Mouse (Mus musculus): ENCODE data around the gene Kcnn4. TPM values are rescaled to one million over a fixed set of nuclear protein-coding genes. Genes with fewer than 3 reads are reported as not detected.

Kcnn4 gene
- polyA plus RNA-seq, 1 experiment from 2014 or later, result 3.0 TPM

DNA sequence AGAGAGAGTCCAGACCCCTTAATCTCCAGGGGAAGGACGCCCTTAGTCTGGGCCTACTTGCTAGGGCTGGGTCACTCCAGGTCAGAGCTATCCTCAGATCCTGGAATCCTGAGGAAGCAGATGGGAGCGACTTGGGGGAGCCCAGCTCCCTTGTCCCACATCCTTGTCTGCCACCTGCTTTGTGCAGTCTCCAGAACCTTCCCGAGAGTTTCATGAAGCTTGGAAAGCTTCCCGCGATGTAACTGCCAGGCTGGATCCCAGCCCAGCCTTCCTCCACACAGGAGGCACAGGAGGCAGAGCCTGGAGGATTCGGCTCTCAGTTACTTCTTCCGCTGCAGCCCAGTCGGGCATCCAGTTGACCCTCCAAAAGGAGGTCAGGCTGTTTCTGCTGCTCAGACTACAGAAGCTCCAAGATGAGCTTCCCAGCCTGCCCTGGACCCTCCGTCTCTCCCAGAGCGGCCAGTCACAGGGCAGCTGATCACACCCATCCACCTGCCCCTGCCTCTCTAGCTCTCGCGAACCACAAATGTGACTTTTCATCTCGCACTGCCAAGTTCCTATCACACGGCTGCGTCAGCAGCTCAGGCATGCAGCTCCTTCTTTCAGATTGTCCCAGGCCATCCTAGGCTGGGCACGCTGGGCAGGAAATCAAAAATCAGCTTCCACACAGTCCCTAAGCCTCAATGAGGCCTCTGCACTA lies 59.5 kb downstream of the Kcnn4 start:
- H3K4me2 ChIP-seq (replicated peaks; ENCODE audit: low read depth, low read length), result no peak overlapping the region
- H3K4me1 ChIP-seq (ENCODE audit: control insufficient read depth, insufficient read depth, low read length), result 0 out of 2 replicates have a peak, but pooled peaks cover 3% of the 10 kb centered on the region
- peaks cover 5% of the 10 kb centered on the region; the same call in 1 of the 2 replicates for H3K9me3 ChIP-seq (ENCODE audit: control insufficient read depth, low read depth, low read length)
- no peak overlapping the region for H3K9ac ChIP-seq (replicated peaks; ENCODE audit: low read depth, low read length)
- 62% methylated on average over 16 of the region's 16 CpGs for WGBS
- no peaks in the 10 kb centered on the region for H3K36me3 ChIP-seq (ENCODE audit: control insufficient read depth, insufficient read depth, low read length)
- 0 out of 2 replicates have a peak, but pooled peaks cover 7% of the 10 kb centered on the region for H3K27me3 ChIP-seq (ENCODE audit: control insufficient read depth, insufficient read depth, low read length)
- no peak for ATAC-seq (ENCODE audit: insufficient number of reproducible peaks, insufficient read depth, low FRiP score, low read depth)
- no peak overlapping the region for H3K27ac ChIP-seq (ENCODE audit: low read length)
- H3K4me3 ChIP-seq (ENCODE audit: low read depth, low read length), result no peak overlapping the region

DNA sequence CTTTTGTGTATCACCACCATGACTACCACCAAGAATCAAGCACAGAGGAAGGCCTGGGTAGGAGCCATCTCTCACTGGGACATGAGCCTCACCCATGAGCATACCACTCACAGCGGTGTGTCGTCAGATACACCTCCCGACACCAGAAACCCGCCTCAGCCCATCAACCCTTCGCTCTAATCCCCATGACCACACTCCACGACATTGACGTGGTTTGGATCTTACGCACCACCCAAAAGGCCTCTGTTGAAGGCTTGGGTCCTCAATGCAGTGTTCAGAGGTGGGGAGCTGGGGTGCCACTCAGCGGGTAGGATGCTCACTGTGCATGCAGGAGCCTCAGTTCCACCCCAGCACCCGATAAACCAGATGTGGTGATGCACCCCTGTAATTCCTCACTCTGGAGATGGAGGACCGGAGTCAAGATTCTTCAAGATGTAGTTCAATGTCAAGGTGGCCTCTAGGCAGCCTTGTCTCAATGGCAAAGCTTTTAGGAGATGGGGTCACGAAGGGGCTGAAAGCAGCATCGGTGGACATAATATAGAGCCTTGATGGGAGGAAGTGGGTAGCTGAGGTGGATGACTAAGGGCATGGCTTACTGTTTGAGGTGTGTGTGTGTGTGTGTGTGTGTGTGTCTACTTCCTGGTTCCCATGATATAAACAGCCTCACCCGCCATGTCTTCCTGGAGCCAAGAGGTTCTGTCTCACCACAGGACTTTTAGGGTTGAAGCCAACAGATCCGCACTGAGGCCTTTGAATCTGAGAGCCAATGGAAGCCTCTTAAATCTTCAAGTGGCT lies 60.7 kb downstream of the Kcnn4 start:
- Histone ChIP-seq H3K27me3 (ENCODE audit: control insufficient read depth, insufficient read depth, low read length) (0 out of 2 replicates have a peak, but pooled peaks cover 7% of the 10 kb centered on the region), H3K36me3 (ENCODE audit: control insufficient read depth, insufficient read depth, low read length) (no peaks in the 10 kb centered on the region), H3K9ac (replicated peaks; ENCODE audit: low read depth, low read length) (no peak overlapping the region), H3K4me3 (ENCODE audit: low read depth, low read length) (no peak overlapping the region), H3K4me2 (replicated peaks; ENCODE audit: low read depth, low read length) (no peak overlapping the region), H3K4me1 (ENCODE audit: control insufficient read depth, insufficient read depth, low read length) (0 out of 2 replicates have a peak, but pooled peaks cover 3% of the 10 kb centered on the region), H3K27ac (ENCODE audit: low read length) (no peak overlapping the region), H3K9me3 (ENCODE audit: control insufficient read depth, low read depth, low read length) (peaks cover 5% of the 10 kb centered on the region; the same call in 1 of the 2 replicates)
- 90% methylated on average over 15 of the region's 15 CpGs for WGBS
- no peak for ATAC-seq (ENCODE audit: insufficient number of reproducible peaks, insufficient read depth, low FRiP score, low read depth)

DNA sequence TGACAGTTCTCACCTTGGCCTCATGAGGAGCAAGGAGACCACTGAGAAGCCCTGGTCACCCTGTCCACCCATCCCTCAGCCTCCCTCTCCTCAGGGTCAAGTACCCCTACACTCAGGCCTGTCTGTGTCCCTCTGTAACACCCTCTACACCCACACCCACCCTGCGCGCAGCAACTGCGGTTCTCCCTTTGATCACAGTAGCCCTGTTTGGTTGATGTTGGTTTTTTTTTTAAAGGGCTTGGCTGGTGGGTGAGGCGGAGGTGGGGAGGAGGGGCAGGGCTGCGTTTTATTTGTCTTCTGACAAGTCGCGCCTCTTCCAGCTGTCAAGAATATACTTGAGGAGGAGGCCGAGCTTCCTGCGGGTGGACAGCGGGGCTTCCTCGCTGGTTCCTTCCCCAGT lies 61.6 kb downstream of the Kcnn4 start:
- no peaks in the 10 kb centered on the region for H3K36me3 ChIP-seq (ENCODE audit: control insufficient read depth, insufficient read depth, low read length)
- H3K9me3 ChIP-seq (ENCODE audit: control insufficient read depth, low read depth, low read length), result peaks cover 5% of the 10 kb centered on the region; the same call in 1 of the 2 replicates
- H3K4me3 ChIP-seq (ENCODE audit: low read depth, low read length), result no peak overlapping the region
- WGBS, result 43% methylated on average over 11 of the region's 11 CpGs
- H3K9ac ChIP-seq (replicated peaks; ENCODE audit: low read depth, low read length), result no peak overlapping the region
- no peak overlapping the region for H3K27ac ChIP-seq (ENCODE audit: low read length)
- ATAC-seq (ENCODE audit: insufficient number of reproducible peaks, insufficient read depth, low FRiP score, low read depth), result 0 out of 2 replicates have a peak, but pooled peaks have one; percentile 23
- H3K27me3 ChIP-seq (ENCODE audit: control insufficient read depth, insufficient read depth, low read length), result 0 out of 2 replicates have a peak, but pooled peaks cover 7% of the 10 kb centered on the region
- no peak overlapping the region for H3K4me2 ChIP-seq (replicated peaks; ENCODE audit: low read depth, low read length)
- H3K4me1 ChIP-seq (ENCODE audit: control insufficient read depth, insufficient read depth, low read length), result 0 out of 2 replicates have a peak, but pooled peaks cover 3% of the 10 kb centered on the region

DNA sequence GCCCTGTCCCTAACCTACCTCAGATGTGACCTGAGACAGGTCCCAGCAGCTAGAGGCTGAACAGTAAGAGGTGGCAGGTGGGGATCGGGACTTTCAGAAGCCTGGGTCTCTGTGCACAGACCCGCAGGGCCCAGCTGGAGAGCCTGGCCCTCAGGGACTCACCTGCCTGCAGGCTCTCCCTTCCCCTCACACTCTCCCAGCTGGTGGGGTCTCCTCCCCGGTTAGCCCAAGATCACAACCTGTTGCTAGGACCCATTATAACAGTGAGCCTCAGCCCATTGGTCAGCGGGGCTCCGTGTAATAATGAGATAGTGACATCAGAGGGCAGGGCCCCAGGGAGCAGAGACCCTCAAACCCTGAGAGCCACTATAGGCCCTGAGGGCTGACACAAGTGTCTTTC lies 65.2 kb downstream of the Kcnn4 start:
- ATAC-seq (ENCODE audit: insufficient number of reproducible peaks, insufficient read depth, low FRiP score, low read depth), result no peak

More for the DNA sequence above, 65.2 kb downstream of the Kcnn4 start:
- WGBS, result 77% methylated on average over 5 of the region's 5 CpGs
- 0 out of 2 replicates have a peak, but pooled peaks cover 7% of the 10 kb centered on the region for H3K27me3 ChIP-seq (ENCODE audit: control insufficient read depth, insufficient read depth, low read length)
- no peaks in the 10 kb centered on the region for H3K36me3 ChIP-seq (ENCODE audit: control insufficient read depth, insufficient read depth, low read length)
- H3K9ac ChIP-seq (replicated peaks; ENCODE audit: low read depth, low read length), result no peak overlapping the region
- no peak overlapping the region for H3K4me2 ChIP-seq (replicated peaks; ENCODE audit: low read depth, low read length)
- H3K27ac ChIP-seq (ENCODE audit: low read length), result no peak overlapping the region
- no peak overlapping the region for H3K4me3 ChIP-seq (ENCODE audit: low read depth, low read length)
- H3K4me1 ChIP-seq (ENCODE audit: control insufficient read depth, insufficient read depth, low read length), result 0 out of 2 replicates have a peak, but pooled peaks cover 3% of the 10 kb centered on the region
- peaks cover 5% of the 10 kb centered on the region; the same call in 1 of the 2 replicates for H3K9me3 ChIP-seq (ENCODE audit: control insufficient read depth, low read depth, low read length)

Small RNA genes lying within 50 kb of the gene (microRNA-seq; reads per million reads assigned to microRNA genes)
- gene Gm27592, result not detected

Other genes with a start within 250 kb of the Kcnn4 start
- 21.7 and 22.2 TPM in 2 replicates for gene Zfp235, start 236.1 kb upstream of the Kcnn4 start, polyA plus RNA-seq (2014; fragmentation: Nextera tagmentation; extraction: Ambion mirVana)
- gene Zfp114, start 195.2 kb upstream of the Kcnn4 start, polyA plus RNA-seq (2014; fragmentation: Nextera tagmentation; extraction: Ambion mirVana), result 5.9 and 8.0 TPM in 2 replicates
- 13.5 and 14.9 TPM in 2 replicates for gene Zfp111, start 158.8 kb upstream of the Kcnn4 start, polyA plus RNA-seq (2014; fragmentation: Nextera tagmentation; extraction: Ambion mirVana)
- 6.3 and 6.4 TPM in 2 replicates for gene Zfp109, start 132.7 kb upstream of the Kcnn4 start, polyA plus RNA-seq (2014; fragmentation: Nextera tagmentation; extraction: Ambion mirVana)
- 4.5 and 4.7 TPM in 2 replicates for gene Zfp108, start 115.5 kb upstream of the Kcnn4 start, polyA plus RNA-seq (2014; fragmentation: Nextera tagmentation; extraction: Ambion mirVana)
- 8.3 and 9.7 TPM in 2 replicates for gene Zfp93, start 99.8 kb upstream of the Kcnn4 start, polyA plus RNA-seq (2014; fragmentation: Nextera tagmentation; extraction: Ambion mirVana)
- 35.3 and 42.7 TPM in 2 replicates for gene Zfp61, start 69.0 kb upstream of the Kcnn4 start, polyA plus RNA-seq (2014; fragmentation: Nextera tagmentation; extraction: Ambion mirVana)
- 10.6 and 13.2 TPM in 2 replicates for gene Zfp94, start 53.6 kb upstream of the Kcnn4 start, polyA plus RNA-seq (2014; fragmentation: Nextera tagmentation; extraction: Ambion mirVana)
- 0.41 TPM in 1 of 2 replicates, not detected in the other for gene Tescl, start 36.3 kb upstream of the Kcnn4 start, polyA plus RNA-seq (2014; fragmentation: Nextera tagmentation; extraction: Ambion mirVana)
- gene Lypd5, start 21.1 kb upstream of the Kcnn4 start, polyA plus RNA-seq (2014; fragmentation: Nextera tagmentation; extraction: Ambion mirVana), result not detected in 2 replicates
- 23.2 and 26.6 TPM in 2 replicates for gene Smg9, start 29.4 kb downstream of the Kcnn4 start, polyA plus RNA-seq (2014; fragmentation: Nextera tagmentation; extraction: Ambion mirVana)
- not detected in 2 replicates for gene Irgc1, start 82.0 kb downstream of the Kcnn4 start, polyA plus RNA-seq (2014; fragmentation: Nextera tagmentation; extraction: Ambion mirVana)
- gene Plaur, start 92.2 kb downstream of the Kcnn4 start, polyA plus RNA-seq (2014; fragmentation: Nextera tagmentation; extraction: Ambion mirVana), result 12.6 and 14.7 TPM in 2 replicates
- 1.4 and 1.5 TPM in 2 replicates for gene Cadm4, start 111.8 kb downstream of the Kcnn4 start, polyA plus RNA-seq (2014; fragmentation: Nextera tagmentation; extraction: Ambion mirVana)
- 28.5 and 30.9 TPM in 2 replicates for gene Zfp428, start 136.7 kb downstream of the Kcnn4 start, polyA plus RNA-seq (2014; fragmentation: Nextera tagmentation; extraction: Ambion mirVana)
- gene AC161166.1, start 142.2 kb downstream of the Kcnn4 start, polyA plus RNA-seq (2014; fragmentation: Nextera tagmentation; extraction: Ambion mirVana), result 0.21 and 0.29 TPM in 2 replicates
- 8.9 and 9.0 TPM in 2 replicates for gene Irgq, start 160.4 kb downstream of the Kcnn4 start, polyA plus RNA-seq (2014; fragmentation: Nextera tagmentation; extraction: Ambion mirVana)
- 0.73 and 1.3 TPM in 2 replicates for gene Pinlyp, start 175.9 kb downstream of the Kcnn4 start, polyA plus RNA-seq (2014; fragmentation: Nextera tagmentation; extraction: Ambion mirVana)
- gene Xrcc1, start 176.0 kb downstream of the Kcnn4 start, polyA plus RNA-seq (2014; fragmentation: Nextera tagmentation; extraction: Ambion mirVana), result 93.0 and 110 TPM in 2 replicates
- gene Ethe1, start 217.3 kb downstream of the Kcnn4 start, polyA plus RNA-seq (2014; fragmentation: Nextera tagmentation; extraction: Ambion mirVana), result 36.6 and 40.1 TPM in 2 replicates
- gene Zfp575, start 217.4 kb downstream of the Kcnn4 start, polyA plus RNA-seq (2014; fragmentation: Nextera tagmentation; extraction: Ambion mirVana), result 3.5 and 4.0 TPM in 2 replicates
- gene Phldb3, start 240.5 kb downstream of the Kcnn4 start, polyA plus RNA-seq (2014; fragmentation: Nextera tagmentation; extraction: Ambion mirVana), result 0.64 and 1.1 TPM in 2 replicates